Mouse (Mus musculus) E14TG2a.4 (cell line): ENCODE results near the gene Ikzf2.

ENCODE experiments used
- H3K27me3 ChIP-seq: 2 replicates; pipeline ENCODE4 v1.6.1; 2014; ENCODE audit warnings: low read length, control low read depth; ENCODE audit not compliant: insufficient read depth
- H3K36me3 ChIP-seq: 2 replicates; pipeline ENCODE4 v1.6.1; 2014; ENCODE audit warnings: low read length, control low read depth; ENCODE audit not compliant: insufficient read depth
- H3K4me1 ChIP-seq: replicated peaks from 2 replicates; pipeline ENCODE4 v1.6.1; 2014; ENCODE audit warnings: low read depth, low read length, control low read depth
- H3K4me3 ChIP-seq: replicated peaks from 2 replicates; pipeline ENCODE4 v1.5.1; 2014; ENCODE audit warnings: mild to moderate bottlenecking, low read length
- H3K9me3 ChIP-seq: 2 replicates; pipeline ENCODE4 v1.6.1; 2014; ENCODE audit warnings: low read length, control low read depth
- CTCF ChIP-seq: conservative IDR thresholded peaks from 2 replicates; pipeline ENCODE4 v1.5.1; 2014; ENCODE audit warnings: low read length
- NANOG ChIP-seq: IDR thresholded peaks from 2 replicates; pipeline ENCODE4 v1.6.1; 2014; ENCODE audit warnings: borderline replicate concordance, low read length, mixed read lengths
- POU5F1 ChIP-seq: IDR thresholded peaks from 2 replicates; pipeline ENCODE4 v1.6.1; 2014; ENCODE audit warnings: low read length, borderline replicate concordance

Gene Ikzf2

DNA sequence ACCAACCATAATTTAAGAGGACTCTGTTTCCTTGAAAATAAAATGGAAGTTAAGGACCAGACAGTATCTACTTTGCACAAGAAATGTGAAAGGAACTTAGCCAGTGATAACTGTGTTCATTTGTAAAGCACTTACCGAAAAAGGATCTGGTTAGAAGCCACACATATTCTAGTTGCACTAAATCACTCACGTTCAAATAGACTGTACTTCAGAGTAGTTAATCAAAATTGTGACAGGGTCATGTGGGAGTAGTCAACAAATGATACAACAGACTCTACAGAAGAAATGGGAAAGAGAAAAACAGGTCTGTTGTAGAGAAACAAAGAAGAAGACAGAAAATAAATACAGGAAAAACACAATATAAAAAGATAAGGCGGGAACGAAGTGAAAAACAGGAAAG, 158.3 kb downstream of the Ikzf2 start:
- Histone ChIP-seq H3K4me3 (no peak overlapping the region), H3K27me3 (no peaks in the 10 kb centered on the region), H3K4me1 (no peaks in the 10 kb centered on the region), H3K9me3 (0 out of 2 replicates have a peak, but pooled peaks cover 3% of the 10 kb centered on the region), H3K36me3 (no peaks in the 10 kb centered on the region)
- TF ChIP-seq NANOG: no peak

- Histone ChIP-seq H3K9me3 (0 out of 2 replicates have a peak, but pooled peaks cover 3% of the 10 kb centered on the region), H3K4me3 (no peak overlapping the region), H3K36me3 (no peaks in the 10 kb centered on the region), H3K27me3 (no peaks in the 10 kb centered on the region), H3K4me1 (no peaks in the 10 kb centered on the region)
- TF ChIP-seq CTCF (no peak), POU5F1 (no peak), NANOG (no peak)
Observed at GRCm38 (mm10) chr1:69521656-69522055, 165.4 kb downstream of the Ikzf2 start.

GRCm38 (mm10) chr1:69519356-69519755, 167.7 kb downstream of the Ikzf2 start:
- no peak overlapping the region for H3K4me3 ChIP-seq
- no peaks in the 10 kb centered on the region for H3K27me3 ChIP-seq
- no peaks in the 10 kb centered on the region for H3K36me3 ChIP-seq
- no peaks in the 10 kb centered on the region for H3K9me3 ChIP-seq
- H3K4me1 ChIP-seq: no peaks in the 10 kb centered on the region
- TF ChIP-seq NANOG (no peak), POU5F1 (no peak), CTCF (no peak)

- H3K4me1 ChIP-seq: no peaks in the 10 kb centered on the region
- no peak overlapping the region for H3K4me3 ChIP-seq
- H3K27me3 ChIP-seq: no peaks in the 10 kb centered on the region
- no peaks in the 10 kb centered on the region for H3K9me3 ChIP-seq
- no peaks in the 10 kb centered on the region for H3K36me3 ChIP-seq
- TF ChIP-seq CTCF (no peak), POU5F1 (no peak), NANOG (no peak)
Observed at GRCm38 (mm10) chr1:69518012-69518411, 169.0 kb downstream of the Ikzf2 start.

GRCm38 (mm10) chr1:69516144-69516543, 170.9 kb downstream of the Ikzf2 start:
- H3K9me3 ChIP-seq: no peaks in the 10 kb centered on the region
- TF ChIP-seq CTCF: no peak
- no peak for TF ChIP-seq POU5F1
- no peak for TF ChIP-seq NANOG

GRCm38 (mm10) chr1:69513595-69514250, 173.3 kb downstream of the Ikzf2 start:
- Histone ChIP-seq H3K9me3 (no peaks in the 10 kb centered on the region), H3K27me3 (no peaks in the 10 kb centered on the region), H3K4me3 (no peak overlapping the region), H3K36me3 (no peaks in the 10 kb centered on the region), H3K4me1 (no peaks in the 10 kb centered on the region)
- TF ChIP-seq POU5F1 (no peak), CTCF (no peak), NANOG (no peak)

More at GRCm38 (mm10) chr1:69516144-69516543, 170.9 kb downstream of the Ikzf2 start:
- H3K27me3 ChIP-seq: no peaks in the 10 kb centered on the region
- no peaks in the 10 kb centered on the region for H3K4me1 ChIP-seq
- no peaks in the 10 kb centered on the region for H3K36me3 ChIP-seq
- no peak overlapping the region for H3K4me3 ChIP-seq

DNA sequence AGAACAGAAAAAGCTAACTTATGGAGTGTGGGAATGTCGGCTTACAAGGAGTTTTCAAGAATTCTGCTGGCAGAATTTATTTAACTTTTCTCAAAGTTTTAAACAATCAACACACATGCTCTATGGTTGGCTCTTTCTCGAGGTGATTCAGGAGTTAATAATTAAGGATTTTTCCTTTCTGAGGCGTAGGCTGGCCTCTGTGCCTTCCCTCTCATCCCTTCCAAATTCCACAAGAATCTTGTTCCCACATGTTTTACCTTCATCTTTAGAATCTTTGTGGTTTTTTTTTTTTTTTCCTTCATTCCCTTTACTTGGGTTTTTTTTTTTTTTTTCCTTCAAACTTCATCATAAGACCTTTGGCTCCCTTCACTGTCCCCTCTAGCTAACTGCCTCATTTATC, 178.8 kb downstream of the Ikzf2 start:
- Histone ChIP-seq H3K27me3 (no peaks in the 10 kb centered on the region), H3K9me3 (no peaks in the 10 kb centered on the region)
- no peak for TF ChIP-seq POU5F1
- TF ChIP-seq NANOG: no peak
- TF ChIP-seq CTCF: no peak

GRCm38 (mm10) chr1:69507513-69507912, 179.5 kb downstream of the Ikzf2 start:
- H3K36me3 ChIP-seq: no peaks in the 10 kb centered on the region
- TF ChIP-seq CTCF: no peak
- TF ChIP-seq POU5F1: no peak
- no peak for TF ChIP-seq NANOG
- H3K4me1 ChIP-seq: no peaks in the 10 kb centered on the region

More for the DNA sequence above, 178.8 kb downstream of the Ikzf2 start:
- Histone ChIP-seq H3K4me1 (no peaks in the 10 kb centered on the region), H3K4me3 (no peak overlapping the region), H3K36me3 (no peaks in the 10 kb centered on the region)

GRCm38 (mm10) chr1:69506615-69507159, 180.4 kb downstream of the Ikzf2 start:
- no peak for TF ChIP-seq NANOG
- TF ChIP-seq CTCF: no peak
- no peak for TF ChIP-seq POU5F1
- Histone ChIP-seq H3K9me3 (no peaks in the 10 kb centered on the region), H3K4me3 (no peak overlapping the region), H3K4me1 (no peaks in the 10 kb centered on the region), H3K36me3 (no peaks in the 10 kb centered on the region), H3K27me3 (no peaks in the 10 kb centered on the region)

More at GRCm38 (mm10) chr1:69507513-69507912, 179.5 kb downstream of the Ikzf2 start:
- Histone ChIP-seq H3K9me3 (no peaks in the 10 kb centered on the region), H3K27me3 (no peaks in the 10 kb centered on the region), H3K4me3 (no peak overlapping the region)
